Mouse (Mus musculus) C2C12 (cell line): Measurements from ENCODE around the gene Trak2.

Source experiments
- CTCF ChIP-seq: IDR thresholded peaks from one replicate; pipeline ENCODE4 v1.5.1; 2011; ENCODE audit not compliant: control insufficient read depth, insufficient read depth, insufficient read length
- MAX ChIP-seq: IDR thresholded peaks from one replicate; pipeline ENCODE4 v1.6.1; 2011; ENCODE audit warnings: mild to moderate bottlenecking, control low read depth

DNA sequence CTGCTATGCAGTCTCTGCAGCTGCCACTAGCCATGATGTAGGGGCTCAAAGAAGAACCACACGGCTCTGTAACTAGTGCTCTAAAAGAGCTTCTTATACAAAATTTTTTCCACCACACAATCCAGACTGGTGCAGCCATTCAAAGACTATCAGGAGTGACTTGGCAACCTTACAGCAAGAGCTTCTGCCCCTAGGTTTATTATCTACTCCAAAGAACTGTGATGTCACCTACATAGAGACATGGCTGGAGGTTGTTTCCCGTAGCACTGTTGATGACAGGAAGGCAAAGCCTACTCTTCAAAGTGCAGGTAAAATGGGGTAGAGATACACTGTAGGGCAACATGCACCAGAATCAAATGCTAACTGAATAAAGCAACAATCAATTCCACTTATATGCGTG lies 17.5 kb downstream of the Trak2 start:
- no peak for TF ChIP-seq CTCF
- TF ChIP-seq MAX, result no peak
